In the genomic region with DNA sequence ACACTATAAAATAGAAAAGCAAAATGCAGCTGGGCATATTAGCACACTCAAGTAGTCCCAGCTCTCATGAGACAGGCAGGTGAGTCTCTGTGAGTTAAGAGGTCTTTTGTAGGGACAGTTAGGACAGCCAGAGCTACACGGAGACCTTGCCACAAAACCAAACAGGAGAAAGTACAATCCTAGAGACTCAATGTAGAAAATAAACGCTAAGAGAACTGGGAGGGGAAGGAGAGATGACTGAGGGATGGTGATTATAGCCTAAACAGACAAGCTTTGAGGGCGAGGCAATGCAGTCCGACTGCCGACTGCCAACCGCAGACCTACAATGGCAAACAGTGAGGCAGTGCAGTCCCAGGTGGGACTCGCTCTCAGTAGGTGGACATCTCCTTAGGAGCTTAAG, we compare ENCODE assay signal across 10 mouse cellular contexts. TPM values are rescaled to one million over a fixed set of nuclear protein-coding genes. Genes with fewer than 3 reads are reported as not detected.
DNase-seq lines count a peak whose midpoint lies in the region; ATAC-seq and TF ChIP-seq lines count a peak whose summit lies in the region.
"Had no signal": no experiment of that assay in that cellular context is flagged by ENCODE, and none has a peak within 500 bp of the region (broad histone marks: within the 10 kb centered on the region; RNA-seq: fewer than 3 reads in every experiment).

No protein-coding gene starts in this region.

- 35% methylated on average over 7 of the region's 7 CpGs for WGBS in kidney, embryonic 14.5 days
- WGBS in embryonic facial prominence, embryonic 12.5 days, result 28% methylated on average over 7 of the region's 7 CpGs
- WGBS in liver, embryonic 15.5 days (ENCODE audit: insufficient replicate concordance), result 18% methylated on average over 7 of the region's 7 CpGs
- WGBS in forebrain, embryonic 12.5 days, result 48% methylated on average over 7 of the region's 7 CpGs

- no peak overlapping the region; the same call in 1 of the 2 replicates for H3K4me3 ChIP-seq in kidney, embryonic 14.5 days (ENCODE audit: low read length)
- H3K4me3 ChIP-seq in ES-Bruce4 (ENCODE audit: low read depth, low read length), result no peak overlapping the region
- H3K4me3 ChIP-seq in embryonic facial prominence, embryonic 12.5 days, result no peak overlapping the region
- peak overlapping the region; percentile 54 for H3K4me3 ChIP-seq in liver, embryonic 15.5 days (replicated peaks)
- H3K4me3 ChIP-seq in forebrain, embryonic 12.5 days (replicated peaks), result no peak overlapping the region

- TF ChIP-seq CTCF in ES-Bruce4 (IDR thresholded peaks at IDR 0.05; ENCODE audit: low read depth, low read length), result no peak

- H3K9me3 ChIP-seq in kidney, embryonic 14.5 days (ENCODE audit: control insufficient read depth, low read length), result no peaks in the 10 kb centered on the region
- H3K9me3 ChIP-seq in ES-Bruce4 (replicated peaks; ENCODE audit: control insufficient read depth, insufficient read depth, low read length, poor library complexity, severe bottlenecking), result no peaks in the 10 kb centered on the region
- H3K9me3 ChIP-seq in embryonic facial prominence, embryonic 12.5 days, result no peaks in the 10 kb centered on the region
- no peaks in the 10 kb centered on the region for H3K9me3 ChIP-seq in liver, embryonic 15.5 days (replicated peaks)
- no peaks in the 10 kb centered on the region for H3K9me3 ChIP-seq in forebrain, embryonic 12.5 days
- H3K9me3 ChIP-seq: hindbrain, embryonic 15.5 days had no signal

- TF ChIP-seq EP300 in ES-Bruce4 (IDR thresholded peaks at IDR 0.05; ENCODE audit: insufficient read depth, low read depth, low read length), result no peak

- no peaks in the 10 kb centered on the region for H3K27me3 ChIP-seq in kidney, embryonic 14.5 days (ENCODE audit: control insufficient read depth, insufficient read depth, low read length)
- no peaks in the 10 kb centered on the region for H3K27me3 ChIP-seq in ES-Bruce4 (ENCODE audit: control insufficient read depth, insufficient read depth, low read length, poor library complexity, severe bottlenecking)
- no peaks in the 10 kb centered on the region for H3K27me3 ChIP-seq in embryonic facial prominence, embryonic 12.5 days
- no peaks in the 10 kb centered on the region for H3K27me3 ChIP-seq in liver, embryonic 15.5 days
- no peaks in the 10 kb centered on the region for H3K27me3 ChIP-seq in forebrain, embryonic 12.5 days
- H3K27me3 ChIP-seq: hindbrain, embryonic 15.5 days had no signal

- no peak for ATAC-seq in kidney, embryonic 14.5 days (ENCODE audit: low FRiP score, low TSS enrichment)
- ATAC-seq in embryonic facial prominence, embryonic 12.5 days (ENCODE audit: insufficient number of reproducible peaks, insufficient read depth, low FRiP score, low TSS enrichment), result no peak
- no peak for ATAC-seq in liver, embryonic 15.5 days (ENCODE audit: insufficient read depth)
- no peak for ATAC-seq in forebrain, embryonic 12.5 days (ENCODE audit: low FRiP score)
- ATAC-seq: forebrain, embryonic 16.5 days had no signal

- intact Hi-C loops in left cerebral cortex, postnatal 10 days (cut with DNase I), result no loop called here

- H3K36me3 ChIP-seq in kidney, embryonic 14.5 days (ENCODE audit: control insufficient read depth, insufficient read depth, low read length), result no peaks in the 10 kb centered on the region
- peaks cover 5% of the 10 kb centered on the region for H3K36me3 ChIP-seq in ES-Bruce4 (ENCODE audit: control insufficient read depth, insufficient read depth, low read length, poor library complexity, severe bottlenecking)
- H3K36me3 ChIP-seq in embryonic facial prominence, embryonic 12.5 days, result no peaks in the 10 kb centered on the region
- peaks cover 9% of the 10 kb centered on the region; the same call in 1 of the 2 replicates for H3K36me3 ChIP-seq in liver, embryonic 15.5 days (replicated peaks)
- H3K36me3 ChIP-seq in forebrain, embryonic 12.5 days (replicated peaks), result peaks cover 11% of the 10 kb centered on the region; the same call in 1 of the 2 replicates
- H3K36me3 ChIP-seq: hindbrain, embryonic 15.5 days had no signal

- TF ChIP-seq POLR2A in ES-Bruce4 (IDR thresholded peaks at IDR 0.05; ENCODE audit: insufficient read depth, low read length), result no peak

- DNase-seq in kidney, adult 11 months, result no peak
- DNase-seq in left cerebral cortex, postnatal 10 days (ENCODE audit: extremely low spot score in 1 of 2, low spot score in 2 of 2), result no peak
- DNase-seq: cerebellum, adult 2 months had no signal

- H3K9ac ChIP-seq in kidney, embryonic 14.5 days (ENCODE audit: low read depth, low read length), result peak overlapping the region; percentile 23; the same call in 1 of the 2 replicates
- no peak overlapping the region for H3K9ac ChIP-seq in ES-Bruce4 (ENCODE audit: low read depth, poor library complexity, severe bottlenecking)
- no peak overlapping the region for H3K9ac ChIP-seq in embryonic facial prominence, embryonic 12.5 days
- peak overlapping the region; percentile 60 for H3K9ac ChIP-seq in liver, embryonic 15.5 days
- no peak overlapping the region for H3K9ac ChIP-seq in forebrain, embryonic 12.5 days

- peak overlapping the region; percentile 54 for H3K4me2 ChIP-seq in kidney, embryonic 14.5 days (replicated peaks; ENCODE audit: low read depth, low read length)
- peak overlapping the region; percentile 53 for H3K4me2 ChIP-seq in embryonic facial prominence, embryonic 12.5 days (replicated peaks)
- H3K4me2 ChIP-seq in liver, embryonic 15.5 days, result peak overlapping the region; percentile 73
- H3K4me2 ChIP-seq in forebrain, embryonic 12.5 days, result no peak overlapping the region

- peaks cover 7% of the 10 kb centered on the region; the same call in 1 of the 2 replicates for H3K4me1 ChIP-seq in kidney, embryonic 14.5 days (ENCODE audit: control insufficient read depth, insufficient read depth, low read length)
- H3K4me1 ChIP-seq in ES-Bruce4 (ENCODE audit: control insufficient read depth, insufficient read depth, low read length), result peaks cover 2% of the 10 kb centered on the region
- H3K4me1 ChIP-seq in embryonic facial prominence, embryonic 12.5 days, result peaks cover 9% of the 10 kb centered on the region
- peaks cover 57% of the 10 kb centered on the region for H3K4me1 ChIP-seq in liver, embryonic 15.5 days (replicated peaks)
- peaks cover 9% of the 10 kb centered on the region; the same call in 1 of the 2 replicates for H3K4me1 ChIP-seq in forebrain, embryonic 12.5 days

- peak overlapping the region; percentile 84; the same call in 1 of the 2 replicates for H3K27ac ChIP-seq in kidney, embryonic 14.5 days (ENCODE audit: low read depth, low read length)
- H3K27ac ChIP-seq in ES-Bruce4 (ENCODE audit: insufficient read depth, low read length), result peak overlapping the region; percentile 92
- no peak overlapping the region for H3K27ac ChIP-seq in embryonic facial prominence, embryonic 12.5 days
- H3K27ac ChIP-seq in liver, embryonic 15.5 days (replicated peaks), result peak overlapping the region; percentile 79
- no peak overlapping the region for H3K27ac ChIP-seq in forebrain, embryonic 12.5 days
- H3K27ac ChIP-seq: hindbrain, embryonic 15.5 days had no signal

RNA-seq across cellular contexts. Expression of a gene that starts 43.0 kb away (rescaled TPM):
- polyA plus RNA-seq in kidney, embryonic 14.5 days (2014; fragmentation: Nextera tagmentation; extraction: Ambion mirVana), result 11.3 and 13.4 TPM in 2 replicates
- 9.7 and 12.1 TPM in 2 replicates for polyA plus RNA-seq in ES-Bruce4 (2011; ENCODE audit: insufficient read depth, insufficient read length, low read depth, missing spikeins)
- 11.2 and 14.0 TPM in 2 replicates for polyA plus RNA-seq in embryonic facial prominence, embryonic 12.5 days (2016; fragmentation: Nextera tagmentation; extraction: Ambion mirVana)
- 9.8 and 9.9 TPM in 2 replicates for polyA plus RNA-seq in liver, embryonic 15.5 days (2015; fragmentation: Nextera tagmentation; extraction: Ambion mirVana)
- 1 to 10 TPM; 6.1 to 7.4 TPM for total RNA-seq in left cerebral cortex, postnatal 10 days (2021)
- 10.7 and 11.0 TPM in 2 replicates for polyA plus RNA-seq in forebrain, embryonic 12.5 days (2016; fragmentation: Nextera tagmentation; extraction: Ambion mirVana)

RNA-seq across cellular contexts. Expression of a gene that starts 43.2 kb away (rescaled TPM):
- polyA plus RNA-seq in kidney, embryonic 14.5 days (2014; fragmentation: Nextera tagmentation; extraction: Ambion mirVana), result 46.0 and 56.1 TPM in 2 replicates
- polyA plus RNA-seq in ES-Bruce4 (2011; ENCODE audit: insufficient read depth, insufficient read length, low read depth, missing spikeins), result 82.2 and 86.3 TPM in 2 replicates
- polyA plus RNA-seq in embryonic facial prominence, embryonic 12.5 days (2016; fragmentation: Nextera tagmentation; extraction: Ambion mirVana), result 72.7 and 74.9 TPM in 2 replicates
- 18.9 and 23.5 TPM in 2 replicates for polyA plus RNA-seq in liver, embryonic 15.5 days (2015; fragmentation: Nextera tagmentation; extraction: Ambion mirVana)
- total RNA-seq in left cerebral cortex, postnatal 10 days (2021), result 10 to 100 TPM; 46.2 to 49.6 TPM
- 65.2 and 69.9 TPM in 2 replicates for polyA plus RNA-seq in forebrain, embryonic 12.5 days (2016; fragmentation: Nextera tagmentation; extraction: Ambion mirVana)

Comparison
In these comparisons a context has a peak if more than half of its experiments do, and no peak if none do; other contexts are left out.
1. H3K27ac ChIP-seq: peak in kidney, embryonic 14.5 days (single experiment), ES-Bruce4 (single experiment) and liver, embryonic 15.5 days (single experiment); none in embryonic facial prominence, embryonic 12.5 days (single experiment) and forebrain, embryonic 12.5 days (single experiment).
2. H3K9ac ChIP-seq: peak in kidney, embryonic 14.5 days (single experiment) and liver, embryonic 15.5 days (single experiment); none in ES-Bruce4 (single experiment), embryonic facial prominence, embryonic 12.5 days (single experiment) and forebrain, embryonic 12.5 days (single experiment).